Mouse (Mus musculus) left cerebral cortex, adult 18-20 months (tissue): Measurements from ENCODE around the gene Zfp691. TPM values are rescaled to one million over a fixed set of nuclear protein-coding genes. Genes with fewer than 3 reads are reported as not detected.
A peak's percentile ranks its signal among the peaks of the same experiment; 100 is the strongest.

Source experiments
- DNase-seq, 2 experiments: peaks; one replicate each; pipeline ENCODE4 v3.0.0; 2021 to 2022; ENCODE audit warnings: low spot score in 2 of 2, mixed read lengths in 1 of 2
- microRNA-seq, 2 experiments: library from miRNA; unstranded; fragments of <30 nt; microRNA quantifications; one replicate each; pipeline ENCODE4 v1.2.0; 2021
- total RNA-seq, 2 experiments: library from RNA; stranded (reverse); gene quantifications; 2 replicates each; pipeline ENCODE4 v1.2.3; 2021

The Zfp691 gene
- total RNA-seq, 2 experiments from 2014 or later: 6.2 to 7.5 TPM

DNA sequence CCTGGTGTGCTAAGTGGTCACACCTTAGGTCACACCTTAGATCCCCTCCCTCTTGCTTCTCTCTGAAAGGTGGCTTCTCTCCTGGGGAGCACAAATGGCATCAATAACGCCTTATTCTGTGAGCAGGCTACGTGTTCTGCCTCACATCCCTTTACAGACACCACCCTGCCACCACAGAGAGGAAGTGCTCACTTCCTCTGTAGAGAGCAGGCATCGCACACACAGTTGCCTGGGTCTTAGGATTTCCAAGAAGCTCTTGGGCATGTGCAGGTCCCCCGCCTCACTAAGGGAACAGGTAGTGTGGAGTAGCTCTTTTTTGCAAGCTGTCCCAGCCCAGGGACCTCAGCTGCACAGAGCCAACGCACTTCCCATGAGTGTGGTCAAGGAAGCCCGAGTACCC, 46.8 kb downstream of the Zfp691 start:
- no peak for DNase-seq

DNA sequence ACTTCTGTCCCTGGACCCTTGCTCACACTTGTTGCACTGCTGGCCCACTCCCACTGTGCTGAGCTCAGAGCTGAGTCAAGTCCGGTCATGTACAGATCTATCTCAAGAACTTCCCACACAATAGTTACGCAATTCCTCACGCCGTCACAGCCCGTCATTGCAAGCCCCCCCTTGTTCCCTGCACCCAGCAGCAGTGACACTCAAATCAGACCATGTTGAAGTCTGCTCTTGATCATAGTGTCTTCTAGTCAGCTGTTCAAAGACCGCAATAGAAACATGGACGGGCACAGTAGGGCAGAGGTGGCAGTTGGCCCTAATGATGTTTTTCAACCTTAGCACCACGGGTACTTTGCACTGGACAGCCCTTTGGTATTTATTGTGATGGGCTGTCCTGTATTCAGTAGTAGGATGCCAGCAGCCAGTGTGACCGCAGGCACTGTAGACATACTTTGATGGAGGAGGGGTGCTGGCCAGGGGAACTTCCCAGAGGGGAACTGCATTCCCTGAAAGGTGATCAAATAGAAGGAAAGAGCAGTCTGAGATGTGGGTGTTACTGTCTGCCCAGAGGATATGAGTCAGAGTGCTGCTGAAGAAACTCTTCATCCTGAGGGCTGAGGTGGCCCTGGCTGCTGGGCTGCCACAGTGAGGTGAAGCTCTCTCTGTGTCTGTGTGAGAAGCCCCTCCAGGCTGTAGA, 48.3 kb downstream of the Zfp691 start:
- DNase-seq: no peak

DNA sequence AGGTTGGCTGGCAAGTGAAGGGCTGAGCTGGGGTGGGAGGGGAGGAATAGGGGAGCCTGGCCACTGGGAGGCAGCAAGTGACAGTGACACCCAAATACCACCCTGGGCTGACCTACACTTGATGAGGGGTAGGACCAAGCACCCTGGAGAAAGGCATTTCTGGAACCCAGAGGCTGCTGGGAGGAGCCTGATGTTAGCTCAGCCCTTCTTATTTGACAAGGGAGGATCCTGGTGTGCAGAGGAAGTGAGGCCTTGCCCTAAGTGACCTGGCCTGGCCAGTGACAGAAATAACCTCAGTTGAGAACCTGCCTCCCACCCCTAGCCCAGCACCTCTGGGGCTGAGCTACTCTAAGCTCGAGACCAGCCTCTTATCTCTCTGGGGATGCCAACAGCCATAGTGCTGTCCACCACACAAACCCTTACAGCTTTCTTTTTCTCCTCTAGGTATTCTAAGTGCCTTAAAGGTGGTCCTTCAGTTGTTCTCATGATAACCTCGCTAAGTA, 49.2 kb downstream of the Zfp691 start:
- DNase-seq: no peak

DNA sequence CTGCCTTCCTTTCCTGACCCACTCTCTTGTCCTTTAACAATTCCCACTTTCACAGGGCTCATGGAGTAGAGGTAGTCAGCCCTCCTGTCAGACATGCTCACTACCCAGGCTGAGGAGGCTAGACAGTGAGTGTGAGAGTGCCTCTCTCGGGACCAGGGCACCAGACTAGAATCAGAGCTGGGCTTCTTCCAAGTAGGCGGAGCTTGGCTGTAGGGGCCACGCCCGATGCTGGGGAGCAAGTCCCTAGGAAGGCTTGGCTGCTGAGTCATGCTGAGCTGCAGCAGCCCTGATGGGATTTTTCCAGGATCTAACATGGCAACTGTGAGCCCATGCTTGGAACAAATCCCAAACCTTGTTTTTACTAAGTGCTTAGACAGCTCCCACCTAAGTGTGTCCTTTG, 52.7 kb downstream of the Zfp691 start:
- DNase-seq: peak; percentile 59 to 65

DNA sequence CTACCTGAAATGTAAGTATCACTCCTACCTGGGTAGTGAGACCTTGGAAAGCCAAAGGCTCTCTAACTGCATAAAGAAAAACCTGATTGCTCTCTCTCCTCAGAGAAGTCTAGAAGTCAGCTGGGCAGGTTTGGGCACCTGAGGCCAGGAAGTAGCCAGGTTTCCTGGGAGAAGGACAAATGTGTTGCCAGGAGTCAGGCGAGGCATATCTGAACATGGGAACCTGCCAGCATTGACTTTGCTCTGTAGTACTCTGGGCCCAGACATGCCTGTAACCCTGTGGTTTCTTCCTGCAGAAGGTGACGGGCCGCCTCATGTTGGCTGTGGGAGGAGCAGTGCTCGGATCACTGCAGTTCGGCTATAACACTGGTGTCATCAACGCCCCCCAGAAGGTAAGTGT, 53.9 kb downstream of the Zfp691 start:
- no peak for DNase-seq

Small RNA genes within 50 kb of the gene (microRNA-seq; reads per million reads assigned to microRNA genes)
- 0 to 0.42 reads per million in 2 experiments for gene Mir1957a

Other genes with a start within 250 kb of the Zfp691 start
- not detected for gene Olfr1328, start 235.6 kb downstream of the Zfp691 start, total RNA-seq
- gene Lao1, start 212.6 kb downstream of the Zfp691 start, total RNA-seq: not detected
- gene Slc2a1, start 65.5 kb downstream of the Zfp691 start, total RNA-seq: 10 to 100 TPM; 75.2 to 91.1 TPM
- under 1 TPM; 0.40 TPM for gene Ermap, start 15.8 kb upstream of the Zfp691 start, total RNA-seq
- gene Svbp, start 21.1 kb upstream of the Zfp691 start, total RNA-seq: 10 to 100 TPM; 16.2 to 18.8 TPM
- gene Tmem269, start 44.0 kb upstream of the Zfp691 start, total RNA-seq: under 1 TPM; 0.30 to 0.49 TPM
- gene AU022252, start 58.5 kb upstream of the Zfp691 start, total RNA-seq: 10 to 100 TPM; 25.2 to 29.5 TPM
- 1 to 10 TPM; 7.6 to 7.8 TPM for gene P3h1, start 58.7 kb upstream of the Zfp691 start, total RNA-seq
- gene Cldn19, start 81.2 kb upstream of the Zfp691 start, total RNA-seq: under 1 TPM in 1 of 2 experiments, not detected in 1; 0.44 TPM
- gene Ybx1, start 120.4 kb upstream of the Zfp691 start, total RNA-seq: 100 to 1,000 TPM; 178 to 187 TPM
- gene Ppih, start 146.4 kb upstream of the Zfp691 start, total RNA-seq: 10 to 100 TPM; 16.2 to 17.4 TPM
- gene Ccdc30, start 241.3 kb upstream of the Zfp691 start, total RNA-seq: 10 to 100 TPM; 18.3 to 18.5 TPM
- gene Ppcs, start 248.2 kb upstream of the Zfp691 start, total RNA-seq: 1 to 10 TPM; 5.5 to 6.1 TPM
- under 1 TPM; 0.49 to 0.61 TPM for gene Zmynd12, start 248.6 kb upstream of the Zfp691 start, total RNA-seq